Mouse (Mus musculus) heart, adult 18-20 months (tissue): ENCODE measurements around the gene Ptprk. TPM values are rescaled to one million over a fixed set of nuclear protein-coding genes. Genes with fewer than 3 reads are reported as not detected.
A peak's percentile ranks its signal among the peaks of the same experiment; 100 is the strongest.

Source experiments
- DNase-seq, 2 experiments: peaks; one replicate each; pipeline ENCODE4 v3.0.0; 2021 to 2022; ENCODE audit warnings: mixed read lengths in 1 of 2
- total RNA-seq, 2 experiments: library from RNA; stranded (reverse); gene quantifications; 2 replicates each; pipeline ENCODE4 v1.2.3; 2021

Ptprk gene
- total RNA-seq, 2 experiments from 2014 or later = 17.3 to 21.1 TPM

- no peak for DNase-seq
These were observed 110.7 kb downstream of the Ptprk start for GRCm38 (mm10) chr10:28185326-28185725.

GRCm38 (mm10) chr10:28186018-28186800 lies 111.6 kb downstream of the Ptprk start:
- no peak for DNase-seq

GRCm38 (mm10) chr10:28191440-28191839 lies 116.8 kb downstream of the Ptprk start:
- DNase-seq = no peak

- DNase-seq = no peak
These were observed 119.0 kb downstream of the Ptprk start for GRCm38 (mm10) chr10:28193630-28194029.

- no peak for DNase-seq
These were observed 126.0 kb downstream of the Ptprk start for GRCm38 (mm10) chr10:28200609-28201008.

DNA sequence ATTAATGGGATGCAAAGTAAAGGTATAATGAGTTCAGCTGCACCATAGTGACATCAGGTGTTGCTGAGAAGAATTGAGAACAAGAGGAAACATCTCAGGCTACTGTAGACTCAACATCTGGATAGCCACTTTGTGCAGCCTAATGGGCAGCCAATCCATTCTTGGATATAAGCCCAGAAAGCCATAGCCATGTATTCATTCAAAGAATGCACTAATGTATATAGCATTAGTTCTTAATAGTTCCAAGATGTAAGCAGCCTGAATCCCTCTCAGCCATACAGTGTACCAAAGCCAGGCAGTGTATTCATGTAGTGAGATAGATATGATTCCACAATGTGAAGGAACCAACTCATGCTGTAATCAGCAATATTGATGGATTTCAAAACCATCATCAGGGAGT lies 134.8 kb downstream of the Ptprk start:
- DNase-seq = no peak

GRCm38 (mm10) chr10:28212083-28212482 lies 137.5 kb downstream of the Ptprk start:
- no peak for DNase-seq

DNA sequence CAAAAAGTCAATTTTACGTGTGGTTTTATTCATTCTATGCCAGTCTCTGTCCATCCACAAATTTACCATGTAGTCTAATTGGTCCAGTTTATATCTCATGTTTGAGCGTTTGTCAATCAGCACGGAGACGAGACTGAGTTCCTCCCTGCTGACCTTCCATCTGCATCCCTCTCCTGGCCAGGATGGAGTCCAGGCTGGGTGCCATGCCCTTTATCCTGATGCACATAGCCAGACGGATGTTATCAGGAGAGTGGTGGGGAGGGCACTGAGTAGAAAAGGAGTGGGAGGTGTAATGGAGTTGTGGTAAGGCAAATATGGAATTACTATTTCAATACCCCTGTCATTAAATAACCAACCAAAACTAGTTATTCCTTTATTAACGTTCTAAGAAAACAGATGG lies 140.5 kb downstream of the Ptprk start:
- no peak for DNase-seq

GRCm38 (mm10) chr10:28223602-28224001 lies 149.0 kb downstream of the Ptprk start:
- DNase-seq = no peak

DNA sequence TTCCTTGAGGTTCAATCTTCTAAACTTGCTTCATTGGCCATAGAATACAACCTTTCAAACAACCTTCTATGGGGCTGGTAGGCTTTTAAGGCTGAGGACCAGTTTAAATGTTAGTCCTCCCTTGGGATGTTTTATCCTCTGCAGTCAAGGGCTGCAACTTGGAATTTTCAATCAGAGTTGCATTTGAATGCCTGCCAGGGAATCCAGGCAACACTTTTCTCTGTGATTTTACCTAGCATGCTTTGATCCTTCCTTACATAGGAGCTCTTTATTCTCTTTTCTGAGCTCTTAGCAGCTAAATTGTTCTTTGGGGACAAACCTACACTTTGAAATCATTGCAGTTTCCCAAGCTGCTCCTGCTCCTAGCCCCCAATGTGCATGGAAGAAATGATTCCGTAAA lies 149.8 kb downstream of the Ptprk start:
- no peak for DNase-seq

GRCm38 (mm10) chr10:28225536-28226075 lies 151.0 kb downstream of the Ptprk start:
- no peak for DNase-seq

- DNase-seq = no peak
These were observed 153.1 kb downstream of the Ptprk start for GRCm38 (mm10) chr10:28227732-28228131.

DNA sequence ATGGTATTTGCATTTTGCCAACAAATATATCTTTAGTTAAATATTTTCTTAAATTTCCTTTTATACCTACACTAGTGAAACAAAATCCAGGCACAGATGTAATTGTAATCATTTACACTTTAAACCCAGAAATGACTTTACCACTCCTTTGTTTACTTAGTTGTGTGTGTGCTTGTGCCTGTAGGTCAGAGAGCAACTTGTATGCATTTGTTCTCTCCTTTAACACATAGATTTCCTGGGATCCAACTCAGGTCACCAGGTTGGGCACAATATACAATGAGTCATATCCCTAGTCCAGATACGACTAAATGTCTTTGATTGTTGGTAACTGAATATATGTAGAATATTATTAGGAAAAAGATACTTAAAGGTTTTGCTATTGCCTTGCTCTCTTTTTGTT lies 153.6 kb downstream of the Ptprk start:
- DNase-seq = no peak

DNA sequence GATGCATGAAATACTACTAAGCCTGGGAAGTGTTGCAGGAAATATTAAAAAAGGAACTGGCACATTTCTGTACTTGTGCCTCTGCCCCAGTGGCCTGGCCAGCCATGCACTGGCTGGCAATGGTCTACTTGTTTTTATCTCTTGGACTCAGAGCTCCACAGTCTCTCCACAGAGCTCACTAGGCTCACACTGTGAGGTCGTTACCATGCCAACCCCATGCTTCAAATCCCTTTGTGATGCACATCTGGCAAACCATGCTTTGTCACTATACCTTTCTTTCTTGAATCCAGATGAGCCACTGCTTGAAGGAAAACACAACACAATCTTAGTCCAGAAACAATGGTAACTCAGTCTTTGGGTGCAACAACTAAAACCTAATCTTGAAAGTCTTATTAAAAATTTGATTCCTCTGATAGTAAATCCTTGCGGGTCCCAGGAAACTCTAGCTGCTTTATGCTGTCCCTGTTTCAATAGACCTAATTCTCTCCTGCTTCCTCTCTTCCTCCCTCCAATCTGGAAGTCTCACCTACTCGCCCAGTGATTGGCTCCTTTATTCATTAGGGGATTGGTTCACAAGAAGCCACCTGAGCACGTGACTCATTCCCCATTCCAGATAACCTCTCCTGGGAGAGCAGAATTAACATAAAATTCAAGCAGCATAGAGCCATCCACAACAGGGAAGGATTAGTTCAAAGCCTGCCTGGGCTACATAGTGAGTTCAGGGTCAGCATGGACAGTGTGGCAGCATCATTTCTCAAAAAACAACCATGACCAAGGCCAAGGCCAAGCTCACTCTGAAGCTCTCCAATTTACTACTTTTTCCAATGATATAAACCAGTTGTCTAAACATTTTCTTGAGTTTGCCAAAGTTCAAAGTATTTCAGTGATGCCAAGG lies 157.9 kb downstream of the Ptprk start:
- DNase-seq = peak in 1 of 2 experiments; percentile 27

DNA sequence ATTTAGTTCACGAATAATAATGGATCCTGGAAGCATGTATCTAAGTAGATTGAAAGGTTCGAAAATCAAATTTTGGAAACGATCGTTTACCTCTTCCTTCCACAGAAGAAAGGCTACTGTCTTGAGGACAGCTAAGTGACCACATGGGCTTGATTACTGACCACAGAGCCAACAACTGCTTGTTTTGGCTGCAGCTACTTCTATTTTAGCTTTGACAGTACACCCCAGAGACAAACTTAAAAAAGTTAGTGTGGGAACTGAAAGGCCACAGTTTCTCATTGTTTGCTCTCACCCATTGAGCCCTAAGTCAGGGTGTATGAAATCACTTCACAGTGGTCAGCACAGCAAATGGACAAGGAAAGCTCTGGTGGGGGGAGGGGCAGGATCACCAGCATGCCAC lies 174.4 kb downstream of the Ptprk start:
- peak; percentile 15 to 49 for DNase-seq

DNA sequence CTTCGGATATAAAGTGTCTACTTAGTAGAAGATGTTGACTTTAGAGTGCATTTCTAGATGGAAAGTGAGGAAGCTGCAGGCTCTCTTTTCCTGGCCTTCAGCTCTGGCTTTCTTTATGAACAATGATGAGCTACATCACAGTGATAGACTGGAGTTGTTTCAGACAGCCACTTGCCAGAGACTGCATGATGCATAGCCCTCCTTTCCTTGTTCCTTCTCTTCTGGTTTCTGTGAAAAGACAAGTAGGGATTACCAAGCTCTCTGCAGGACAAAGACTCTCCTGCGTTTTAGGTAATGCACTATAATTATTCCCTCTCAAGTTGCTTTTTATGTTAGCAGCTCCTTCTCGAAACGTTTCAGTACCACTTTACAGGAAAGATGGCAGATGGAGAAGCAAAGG lies 176.8 kb downstream of the Ptprk start:
- no peak for DNase-seq

DNA sequence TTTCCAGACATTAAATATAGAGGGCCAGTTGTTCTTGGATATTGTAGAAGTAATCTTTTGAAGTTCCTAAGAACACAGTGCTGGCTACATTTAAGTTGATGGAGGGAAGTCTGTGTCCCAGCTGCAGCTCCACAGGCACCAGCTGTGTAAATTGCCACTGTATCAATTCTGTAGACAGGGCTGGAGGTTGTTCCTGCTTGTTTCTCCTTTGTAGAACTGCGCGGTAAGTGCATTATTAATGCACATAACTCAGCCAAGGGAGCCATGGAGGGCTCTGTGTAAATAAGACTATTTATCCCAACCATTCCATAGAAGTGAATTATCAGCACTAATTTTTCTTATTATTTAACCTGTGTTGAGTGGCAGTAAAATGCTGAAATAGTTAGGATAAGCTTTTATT lies 186.0 kb downstream of the Ptprk start:
- no peak for DNase-seq

DNA sequence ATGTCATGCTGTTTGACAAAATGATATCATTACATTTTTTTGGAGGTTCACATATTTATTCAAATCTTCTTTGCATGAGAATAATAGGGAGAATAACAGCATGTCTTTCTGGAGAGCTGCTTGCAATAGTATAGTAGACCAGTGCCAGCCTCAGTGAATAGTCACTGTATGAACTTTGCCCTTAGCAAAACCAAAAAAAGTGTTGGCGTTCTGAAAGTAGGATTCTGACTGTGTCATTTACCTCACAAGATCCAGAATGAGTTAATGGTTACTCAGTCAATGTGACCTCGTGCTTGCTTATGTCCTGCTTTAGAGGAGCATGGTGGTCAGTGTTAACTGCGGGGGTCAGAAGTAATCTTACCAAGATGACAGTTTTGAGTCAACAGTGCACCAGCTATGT lies 187.5 kb downstream of the Ptprk start:
- no peak for DNase-seq

DNA sequence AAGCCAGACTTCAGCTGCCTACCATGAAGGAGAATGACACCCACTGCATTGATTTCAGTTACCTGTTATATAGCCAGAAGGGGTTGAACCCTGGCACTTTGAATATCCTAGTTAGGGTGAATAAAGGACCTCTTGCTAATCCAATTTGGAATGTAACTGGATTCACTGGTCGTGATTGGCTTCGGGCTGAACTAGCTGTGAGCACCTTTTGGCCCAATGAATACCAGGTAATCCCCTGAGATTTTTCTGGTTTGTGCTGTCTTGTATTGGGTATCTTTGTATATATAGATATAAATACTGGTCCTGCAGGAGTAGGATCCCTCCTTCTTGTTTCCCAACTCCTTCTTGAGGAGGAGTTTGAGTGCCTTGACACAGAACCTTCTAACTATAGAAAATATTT lies 188.9 kb downstream of the Ptprk start:
- no peak for DNase-seq

GRCm38 (mm10) chr10:28270273-28270672 lies 195.7 kb downstream of the Ptprk start:
- DNase-seq = no peak

DNA sequence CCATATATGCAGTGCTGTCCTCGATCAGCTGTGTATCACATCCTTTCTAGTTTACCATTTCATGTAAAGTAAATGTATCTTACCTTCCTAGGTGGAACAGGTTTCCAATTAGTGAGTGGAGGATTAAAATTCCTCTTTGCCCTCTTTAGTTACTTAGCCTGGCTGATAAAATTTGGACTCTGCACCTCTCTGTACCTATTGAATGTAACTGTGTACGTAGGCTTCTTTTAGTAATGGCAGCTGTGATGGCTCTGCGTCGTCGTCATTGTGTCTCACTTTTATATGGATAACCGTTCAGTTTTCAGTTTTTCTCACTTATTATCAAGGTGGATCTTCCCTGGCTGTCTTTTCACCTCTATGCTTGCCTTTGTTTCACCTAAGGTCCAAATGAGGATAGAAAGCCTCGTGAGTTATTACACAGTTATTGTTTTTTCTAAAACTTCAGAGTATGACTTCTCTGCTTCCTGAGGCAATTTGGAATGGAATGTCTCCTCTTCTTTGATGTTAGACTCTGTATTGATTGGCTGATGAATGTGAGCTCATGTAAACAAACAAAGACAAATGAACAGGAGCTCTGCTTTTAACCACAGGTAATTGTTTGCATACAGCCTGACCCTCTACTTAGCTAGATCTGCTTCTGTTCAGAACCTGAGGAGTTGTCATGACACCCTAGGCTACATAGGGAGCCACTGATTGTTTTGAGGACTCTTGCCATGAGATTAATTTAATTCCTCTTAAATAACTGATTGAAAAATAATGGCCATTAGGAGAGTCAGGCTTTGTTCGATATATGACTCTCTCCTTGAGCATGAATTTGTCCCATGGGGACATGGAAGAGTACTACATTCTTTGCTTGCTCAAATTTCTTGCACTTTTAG lies 197.3 kb downstream of the Ptprk start:
- no peak for DNase-seq

DNA sequence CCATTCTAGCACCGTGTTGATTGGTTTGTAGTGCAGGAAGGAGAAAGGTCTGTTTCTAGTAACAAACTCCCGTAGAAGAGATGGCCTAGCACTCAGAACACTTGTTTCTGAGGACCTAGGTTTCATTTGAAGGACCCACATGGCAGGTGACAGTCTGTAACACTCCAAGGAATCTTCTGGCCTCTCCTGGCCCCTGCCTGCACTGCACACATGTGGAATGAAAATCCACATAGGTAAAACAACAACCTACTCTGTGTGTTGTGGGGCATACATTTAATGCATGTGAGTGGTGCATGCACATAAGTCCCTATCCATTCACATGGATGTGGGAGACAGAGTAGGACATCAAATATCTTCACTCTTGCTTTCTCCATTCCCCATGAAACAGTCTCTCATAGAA lies 204.1 kb downstream of the Ptprk start:
- DNase-seq = no peak
